Mouse (Mus musculus) embryo, embryonic 9.5 days (tissue): ENCODE results near the gene Tex2.

Source experiments
- DNase-seq: peaks from one replicate; pipeline ENCODE4 v3.0.0-alpha.2; 2017; ENCODE audit errors: extremely low spot score

The Tex2 gene

DNA sequence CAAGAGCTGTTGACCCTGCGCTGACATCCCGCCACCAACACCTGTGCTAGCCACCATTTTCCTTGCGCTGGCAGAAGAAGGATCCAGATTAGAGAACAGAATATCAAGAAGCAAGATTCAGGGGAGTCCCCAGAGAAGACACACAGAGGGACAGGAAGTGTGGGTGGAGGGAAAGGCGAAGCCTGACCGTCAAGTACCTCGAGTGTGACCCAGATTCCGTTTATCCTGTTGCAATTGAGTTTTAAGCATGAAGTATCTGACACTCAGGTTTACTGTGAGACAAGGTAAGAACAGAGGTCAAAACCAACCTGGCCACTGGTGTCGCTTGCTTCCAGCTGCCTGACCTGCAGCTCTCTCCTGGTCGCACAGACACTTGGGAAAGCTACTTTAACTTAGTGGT lies 68.3 kb downstream of the Tex2 start:
- DNase-seq, result no peak

DNA sequence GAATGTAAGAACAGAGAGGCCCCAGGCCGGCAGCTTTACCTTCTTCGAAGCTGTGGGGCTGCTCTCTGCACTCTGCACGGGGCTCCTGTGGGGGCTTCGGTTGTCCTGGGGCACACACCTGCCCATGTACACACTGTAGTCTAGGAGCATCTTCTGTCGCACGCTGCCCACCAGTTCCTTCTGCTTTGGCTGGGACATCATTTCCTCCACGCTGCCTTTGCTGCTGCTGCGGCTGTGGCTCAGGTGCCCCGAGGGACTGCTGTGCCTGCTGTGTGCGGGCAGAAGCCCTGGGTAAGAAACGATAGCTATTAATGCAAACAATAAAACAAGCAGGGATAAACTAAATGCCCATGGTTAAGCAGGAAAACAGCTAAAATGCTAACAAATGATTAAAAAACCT lies 69.1 kb downstream of the Tex2 start:
- DNase-seq, result no peak

DNA sequence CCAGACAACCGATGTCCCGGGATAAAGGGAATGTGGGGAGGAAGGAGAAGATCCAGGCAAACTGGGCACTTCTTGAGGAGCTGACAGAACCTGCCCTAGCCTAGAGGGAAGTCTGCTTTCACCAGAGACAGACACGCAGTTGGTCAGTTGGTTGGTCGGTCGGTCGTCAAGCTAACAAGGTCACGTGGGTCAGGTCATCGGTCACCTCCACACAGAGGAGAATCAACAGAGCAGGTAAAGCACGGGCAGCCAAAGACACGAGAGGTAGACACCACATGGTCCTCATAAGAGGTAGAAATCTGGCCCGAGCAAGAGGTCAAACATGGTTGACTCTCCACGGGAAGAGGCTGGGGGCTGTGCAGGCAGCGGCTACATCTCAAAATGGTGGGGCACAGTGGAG lies 70.2 kb downstream of the Tex2 start:
- DNase-seq, result no peak

GRCm38 (mm10) chr11:106542385-106542784 lies 70.8 kb downstream of the Tex2 start:
- no peak for DNase-seq

GRCm38 (mm10) chr11:106540506-106541268 lies 72.5 kb downstream of the Tex2 start:
- DNase-seq, result no peak

DNA sequence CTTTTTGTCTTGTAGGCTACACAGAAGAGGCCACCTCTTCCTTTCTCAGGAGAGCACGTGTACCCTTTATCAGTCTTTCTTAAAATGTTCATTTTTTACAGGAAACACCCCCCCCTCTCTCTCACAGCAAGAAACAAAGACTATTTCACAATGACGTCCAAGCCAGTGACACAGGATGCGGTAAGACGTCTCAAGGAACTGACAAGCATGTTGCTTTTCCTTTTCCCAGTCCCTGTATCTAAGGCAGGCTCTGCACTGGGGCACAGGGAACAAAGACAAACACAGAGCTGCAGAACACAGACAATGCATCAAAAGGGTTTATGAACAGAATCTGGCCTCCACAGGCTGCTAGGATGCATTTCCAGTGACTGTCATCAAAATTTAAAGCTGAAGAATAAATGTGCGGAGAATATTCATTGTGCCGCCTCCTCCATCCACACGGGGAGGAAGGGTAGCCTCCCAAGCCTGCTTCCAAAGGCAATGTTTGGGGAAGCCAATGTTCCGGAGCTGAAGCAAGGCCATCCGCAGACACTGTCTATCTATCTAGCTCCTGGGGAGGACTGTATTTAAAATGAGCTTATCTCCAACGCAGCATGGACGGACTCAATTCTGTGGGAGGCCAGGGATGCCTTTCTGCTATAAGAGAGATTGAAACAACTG lies 76.8 kb downstream of the Tex2 start:
- no peak for DNase-seq

DNA sequence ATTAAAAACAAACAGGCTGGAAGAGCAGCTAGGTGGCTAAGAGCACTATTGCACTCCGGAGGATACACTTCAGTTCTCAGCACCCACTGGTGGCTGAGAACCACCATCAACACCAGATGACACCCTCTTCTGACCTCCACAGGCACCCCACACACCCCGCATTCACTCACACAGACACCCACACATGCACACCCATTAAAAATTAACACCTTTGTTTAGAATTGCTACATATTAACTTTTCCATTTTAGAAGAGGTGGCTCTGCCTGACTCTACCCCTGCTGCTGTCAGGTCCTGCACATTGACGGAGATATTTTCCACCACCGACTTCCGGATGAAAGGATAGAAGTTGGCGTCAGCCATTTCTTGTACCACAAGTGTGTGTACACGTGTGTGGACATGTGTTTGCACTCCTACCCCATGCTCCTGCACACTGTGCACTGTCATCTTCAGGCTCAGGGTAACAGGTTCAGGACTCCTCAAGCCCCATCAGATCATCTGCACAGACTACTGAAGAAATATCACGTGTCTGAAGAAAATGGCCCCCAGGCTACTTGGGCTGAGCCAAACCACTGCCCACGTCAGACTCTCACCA lies 77.5 kb downstream of the Tex2 start:
- no peak for DNase-seq

DNA sequence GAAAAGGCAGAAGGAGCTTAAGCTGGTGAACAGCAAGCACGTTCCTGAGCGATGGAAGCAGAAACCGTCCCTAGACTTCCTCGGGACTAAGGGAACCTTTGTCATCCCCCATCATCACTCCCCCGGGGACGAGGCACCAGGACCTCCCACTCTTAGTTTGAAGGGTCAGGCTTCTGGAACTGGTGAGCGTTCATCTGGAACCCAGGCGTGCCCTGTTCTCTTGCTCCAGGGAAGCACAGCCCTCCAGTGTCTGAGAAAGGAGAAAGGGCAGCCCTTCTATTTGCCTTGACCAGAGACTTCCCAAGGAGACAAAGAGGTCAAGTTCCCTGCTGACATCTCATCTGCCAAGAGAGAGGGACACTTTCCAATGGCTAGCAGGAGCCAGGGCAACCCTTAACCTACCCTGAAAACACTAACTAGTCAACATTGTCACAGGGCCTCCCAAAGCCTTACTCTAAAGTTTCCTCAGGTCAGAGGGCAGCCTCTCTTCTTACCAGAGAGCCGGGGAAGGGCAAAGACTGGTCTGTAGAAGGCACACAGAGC lies 80.9 kb downstream of the Tex2 start:
- no peak for DNase-seq

DNA sequence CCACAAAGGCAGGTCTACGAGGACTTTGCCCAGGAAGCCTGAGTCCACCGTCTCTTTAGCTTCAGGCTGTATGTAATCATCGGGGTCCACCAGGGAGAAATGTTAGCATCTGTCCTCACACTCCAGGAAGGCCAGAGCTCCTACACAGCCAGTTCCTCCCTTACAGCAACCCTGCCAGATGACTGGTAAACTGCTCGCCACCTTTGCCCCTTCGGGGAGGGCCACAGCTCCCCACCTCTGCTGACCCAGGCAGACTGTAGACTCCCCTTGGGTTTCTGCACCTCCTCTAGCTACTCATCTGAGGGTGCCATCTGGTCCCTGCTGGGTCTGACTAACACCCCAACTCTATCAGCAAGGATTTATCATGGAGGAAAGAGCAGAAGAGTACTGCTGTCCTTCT lies 83.4 kb downstream of the Tex2 start:
- no peak for DNase-seq

- DNase-seq, result no peak
These were observed 84.1 kb downstream of the Tex2 start for GRCm38 (mm10) chr11:106529113-106529512.

- no peak for DNase-seq
These were observed 85.3 kb downstream of the Tex2 start for GRCm38 (mm10) chr11:106527926-106528325.

GRCm38 (mm10) chr11:106527147-106527821 lies 85.9 kb downstream of the Tex2 start:
- peak; percentile 70 for DNase-seq

DNA sequence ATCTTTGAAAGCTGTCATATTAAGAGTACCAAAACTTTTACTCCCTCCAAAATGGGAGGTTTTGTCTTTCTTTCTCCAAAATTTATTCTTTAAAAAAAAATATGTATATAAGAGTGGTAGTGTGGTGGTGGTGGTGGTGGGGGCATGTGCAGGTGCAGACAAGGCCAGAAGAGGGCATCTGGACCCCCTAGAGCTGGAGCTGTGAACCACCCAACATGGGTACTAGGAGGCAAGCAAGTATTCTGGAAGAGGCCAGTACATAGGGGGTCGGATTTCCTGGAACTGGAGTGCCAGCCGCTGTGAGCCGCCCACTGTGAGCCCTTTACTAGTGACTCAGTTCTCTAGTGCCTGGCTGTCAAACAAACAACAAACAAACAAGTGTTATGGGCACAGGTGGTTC lies 90.7 kb downstream of the Tex2 start:
- no peak for DNase-seq

DNA sequence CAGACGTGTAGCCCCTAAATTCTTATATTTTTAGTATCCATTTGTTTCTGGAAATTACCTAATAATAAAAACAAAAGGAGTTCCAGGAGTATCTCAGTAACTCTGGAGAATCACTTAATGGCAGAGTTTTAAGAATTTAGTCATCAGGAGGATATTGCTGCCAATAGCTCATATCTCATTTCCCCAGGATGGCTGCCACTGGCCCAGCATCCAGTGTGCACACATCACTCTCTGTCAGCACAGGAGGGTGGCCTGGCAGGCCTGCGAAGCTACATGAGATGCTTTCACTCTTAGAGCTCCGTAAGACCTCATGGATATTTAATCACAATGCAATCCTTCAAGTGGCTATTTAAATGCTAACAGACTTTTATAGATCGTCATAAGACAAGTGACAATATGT lies 91.6 kb downstream of the Tex2 start:
- DNase-seq, result no peak

- DNase-seq, result no peak
These were observed 92.8 kb downstream of the Tex2 start for GRCm38 (mm10) chr11:106520404-106520803.

GRCm38 (mm10) chr11:106519519-106519918 lies 93.7 kb downstream of the Tex2 start:
- no peak for DNase-seq

- DNase-seq, result no peak
These were observed 94.8 kb downstream of the Tex2 start for GRCm38 (mm10) chr11:106518391-106518790.

DNA sequence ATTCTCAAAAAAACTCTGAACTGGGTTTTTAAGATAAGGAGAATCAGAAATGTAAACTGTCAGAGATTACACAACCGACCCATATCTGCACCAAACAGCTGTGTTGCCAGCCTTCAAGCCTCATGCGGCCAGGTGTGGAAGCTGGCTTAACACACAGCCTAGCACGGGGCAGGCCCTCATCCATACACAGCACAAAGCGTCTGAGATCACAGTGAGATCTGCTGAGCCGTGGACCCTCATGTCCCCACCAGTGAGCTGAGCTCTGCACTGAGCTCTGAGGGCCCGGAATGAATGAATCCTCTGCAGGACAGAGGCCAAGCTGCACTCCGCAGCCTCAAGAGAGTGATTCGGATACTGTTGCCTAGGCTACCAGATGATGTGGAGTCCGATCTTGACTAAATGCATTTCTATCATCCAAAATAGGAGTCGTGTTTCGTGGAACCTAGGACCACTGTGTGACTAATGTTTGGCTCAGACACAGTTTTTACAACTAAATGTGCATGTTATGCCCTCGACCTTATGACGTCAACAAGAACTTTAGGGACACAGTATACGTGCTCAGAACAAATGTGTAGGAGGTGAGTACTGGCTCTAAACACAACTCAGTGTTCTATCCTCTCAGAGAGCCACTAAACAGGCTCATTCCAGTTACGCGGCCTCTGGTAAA lies 98.0 kb downstream of the Tex2 start:
- no peak for DNase-seq

DNA sequence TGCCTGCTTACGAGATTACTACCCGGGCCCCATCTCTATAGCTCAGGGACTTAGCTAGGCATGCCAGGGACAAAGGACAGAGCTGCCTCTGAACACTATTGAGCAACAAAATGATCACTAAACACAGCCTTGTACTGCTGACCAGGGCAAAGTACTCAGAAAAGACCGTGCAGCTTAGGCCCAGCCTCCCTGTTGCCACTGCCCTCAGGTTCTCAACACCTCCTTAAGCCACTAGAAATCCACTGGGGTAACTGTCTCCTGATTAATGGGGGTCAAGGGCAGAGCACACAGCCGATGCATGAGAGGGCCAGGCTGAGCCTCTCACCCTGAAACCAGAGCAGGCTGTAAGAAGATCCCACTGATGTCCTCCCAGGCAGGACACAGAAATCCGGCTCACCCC lies 98.8 kb downstream of the Tex2 start:
- DNase-seq, result no peak

GRCm38 (mm10) chr11:106513166-106513565 lies 100.1 kb downstream of the Tex2 start:
- DNase-seq, result peak; percentile 52

GRCm38 (mm10) chr11:106512006-106512390 lies 101.2 kb downstream of the Tex2 start:
- DNase-seq, result no peak
